Mouse (Mus musculus) mature B cell (primary cell): ENCODE results near the gene Rnf220.

ENCODE experiments used
- in situ Hi-C: fragments of 300-500 bp; cut with MboI; formaldehyde crosslinking; loops from 2 replicates; pipeline ENCODE4 v1.14.3; 2019

Gene Rnf220

GRCm38 (mm10) chr4:117343385-117343784, 153.5 kb downstream of the Rnf220 start:
- in situ Hi-C loops = no loop called here

DNA sequence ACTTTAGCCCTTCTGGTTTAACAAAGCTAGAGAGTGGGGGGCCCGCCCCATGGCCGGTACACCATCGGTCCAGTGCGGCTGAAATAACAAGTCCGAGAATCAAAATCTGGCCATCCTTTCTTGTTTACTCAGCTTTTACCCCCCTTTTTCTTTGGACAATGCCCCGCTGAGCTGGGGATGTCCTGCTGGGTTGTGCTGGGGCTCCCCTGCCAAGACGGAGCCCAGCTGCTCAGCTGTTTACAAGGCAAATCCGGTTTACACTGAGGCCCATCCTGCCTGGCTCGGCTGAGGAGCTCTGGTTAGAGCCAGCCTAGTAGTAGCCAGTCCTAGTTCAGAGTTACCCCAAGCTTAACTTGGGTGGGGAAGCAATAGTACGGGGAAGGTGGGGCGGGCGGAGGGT, 154.1 kb downstream of the Rnf220 start:
- in situ Hi-C loops = no loop called here

GRCm38 (mm10) chr4:117341282-117341681, 155.6 kb downstream of the Rnf220 start:
- in situ Hi-C loops = no loop called here

- in situ Hi-C loops = no loop called here
These were observed 157.1 kb downstream of the Rnf220 start for GRCm38 (mm10) chr4:117339796-117340195.

DNA sequence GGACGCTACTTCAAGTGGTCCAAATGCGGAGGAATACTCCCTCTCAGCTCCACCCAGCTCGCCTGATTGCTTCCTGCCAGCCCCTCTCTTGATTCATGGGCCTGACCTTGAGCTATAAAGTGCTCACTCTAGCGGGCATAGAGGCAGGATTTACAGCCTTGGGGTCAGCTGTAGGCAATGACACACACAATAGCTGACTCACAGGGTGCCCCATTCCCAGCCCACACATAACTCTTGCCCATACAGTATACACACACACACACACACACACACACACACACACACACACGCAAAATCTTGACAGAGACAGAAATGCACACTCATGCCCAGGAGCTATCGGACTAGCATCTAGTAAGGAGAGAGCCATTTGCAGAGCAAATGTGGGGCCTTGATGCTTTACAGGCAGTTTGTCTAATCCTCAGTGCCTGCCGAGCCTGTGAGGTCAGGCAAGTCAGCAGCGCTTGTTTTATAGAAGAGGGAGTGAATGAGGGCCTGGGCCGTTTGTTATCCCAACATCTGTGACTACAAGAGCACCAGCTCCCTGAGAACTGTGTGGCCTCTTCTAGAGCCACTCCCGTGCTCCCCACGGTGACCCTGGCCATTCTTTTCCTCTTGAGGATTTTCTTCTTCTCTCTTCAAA, 165.9 kb downstream of the Rnf220 start:
- in situ Hi-C loops = no loop called here

GRCm38 (mm10) chr4:117330132-117330531, 166.7 kb downstream of the Rnf220 start:
- in situ Hi-C loops = no loop called here

- in situ Hi-C loops = no loop called here
These were observed 169.9 kb downstream of the Rnf220 start for GRCm38 (mm10) chr4:117326915-117327314.

DNA sequence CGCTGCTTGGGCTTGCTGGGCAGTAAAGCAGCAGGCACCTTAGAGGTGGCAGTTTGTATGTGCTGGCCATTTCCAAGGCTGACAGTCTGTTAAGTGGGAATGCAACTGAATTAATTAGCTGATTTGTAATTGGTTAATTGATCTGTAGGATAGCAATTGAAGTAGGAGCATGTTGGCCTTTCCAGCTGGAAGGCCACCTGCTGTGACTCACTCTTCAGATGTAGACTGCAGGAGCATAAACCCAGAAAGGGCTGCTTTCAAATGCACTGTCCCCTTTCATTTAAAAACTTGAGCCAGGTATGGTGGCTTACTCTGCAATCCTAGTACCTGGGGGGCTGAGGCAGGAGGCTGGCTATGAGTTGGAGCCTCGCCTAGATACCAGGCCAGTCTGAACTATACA, 171.8 kb downstream of the Rnf220 start:
- in situ Hi-C loops = no loop called here

DNA sequence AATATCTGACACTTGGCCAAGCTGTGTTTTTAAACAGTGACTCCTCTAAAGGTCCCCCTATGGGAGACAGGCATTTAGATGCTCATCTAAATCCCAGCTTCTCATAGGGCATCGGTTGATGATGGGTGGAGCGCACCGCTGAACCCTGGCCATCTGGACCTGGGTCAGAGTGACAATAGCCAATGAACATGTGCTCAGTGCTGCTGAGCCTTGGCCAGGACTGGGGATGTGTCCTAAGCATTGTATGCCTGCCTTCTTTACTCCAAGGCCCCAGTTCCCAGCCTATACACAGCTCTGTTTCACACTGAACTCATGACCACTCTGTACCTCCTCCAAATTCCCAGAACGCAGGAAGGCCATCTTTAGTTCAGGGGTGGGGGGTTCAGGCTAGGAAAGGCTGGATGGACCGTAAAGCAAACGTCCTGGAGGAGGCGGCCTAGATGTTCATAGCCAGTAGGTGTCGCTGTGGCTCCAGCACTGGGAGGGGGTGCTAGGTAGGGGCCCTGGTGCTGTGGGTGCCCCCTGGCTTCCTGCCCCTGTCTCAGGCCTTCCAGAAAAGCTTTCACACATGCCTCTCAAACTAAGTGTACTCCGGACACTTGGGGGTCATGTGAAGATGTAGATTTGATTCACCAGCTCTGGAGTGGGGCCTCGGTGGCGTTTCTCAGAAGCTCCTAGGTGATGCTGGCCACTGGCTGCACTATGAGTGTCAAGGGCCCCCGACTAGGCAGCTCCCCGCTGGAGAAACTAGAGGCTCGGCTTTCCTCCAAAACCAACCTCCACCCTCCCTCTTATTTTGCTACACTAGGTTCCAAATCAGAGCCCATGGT, 173.1 kb downstream of the Rnf220 start:
- in situ Hi-C loops = no loop called here

DNA sequence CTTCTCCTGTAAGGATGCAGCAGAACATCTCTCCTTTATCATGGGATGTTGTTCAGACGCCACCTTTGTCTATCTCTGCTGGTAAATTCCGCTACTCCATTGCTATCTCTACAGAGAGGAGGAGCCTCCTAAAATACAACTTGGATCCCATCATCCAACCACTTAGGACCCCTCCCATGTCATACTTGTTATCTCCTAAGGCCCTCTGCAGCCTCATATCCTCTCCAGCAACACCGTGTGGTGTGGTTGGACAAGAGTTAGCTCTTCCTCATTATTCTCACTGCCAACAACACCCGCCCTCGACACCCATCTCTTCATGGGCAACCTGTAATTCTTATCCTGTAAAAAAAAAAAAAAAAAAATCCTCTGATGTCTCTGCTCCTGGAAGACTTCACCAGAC, 175.8 kb downstream of the Rnf220 start:
- in situ Hi-C loops = no loop called here

- in situ Hi-C loops = no loop called here
These were observed 178.3 kb downstream of the Rnf220 start for GRCm38 (mm10) chr4:117318508-117318907.

GRCm38 (mm10) chr4:117317701-117318190, 179.1 kb downstream of the Rnf220 start:
- in situ Hi-C loops = no loop called here

DNA sequence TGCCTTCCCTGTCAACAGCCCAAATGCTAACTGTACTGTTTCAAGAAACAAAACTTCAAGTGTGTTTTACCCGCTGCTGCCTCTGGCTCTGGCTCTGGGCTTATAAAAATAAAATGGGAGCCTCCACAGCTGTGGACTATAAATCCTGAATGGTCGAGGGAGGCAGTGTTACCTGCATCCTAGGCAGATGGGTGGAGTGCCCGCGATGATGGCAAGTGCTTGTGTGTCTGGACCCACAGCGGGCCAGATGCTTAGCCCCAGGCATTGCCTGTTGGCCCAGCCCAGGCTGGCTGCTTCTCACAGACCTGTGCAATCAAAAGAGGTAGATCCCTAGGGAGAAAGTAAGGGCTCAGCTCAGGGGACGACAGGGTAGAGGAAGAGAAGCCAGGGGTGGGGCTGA, 180.1 kb downstream of the Rnf220 start:
- in situ Hi-C loops = no loop called here

DNA sequence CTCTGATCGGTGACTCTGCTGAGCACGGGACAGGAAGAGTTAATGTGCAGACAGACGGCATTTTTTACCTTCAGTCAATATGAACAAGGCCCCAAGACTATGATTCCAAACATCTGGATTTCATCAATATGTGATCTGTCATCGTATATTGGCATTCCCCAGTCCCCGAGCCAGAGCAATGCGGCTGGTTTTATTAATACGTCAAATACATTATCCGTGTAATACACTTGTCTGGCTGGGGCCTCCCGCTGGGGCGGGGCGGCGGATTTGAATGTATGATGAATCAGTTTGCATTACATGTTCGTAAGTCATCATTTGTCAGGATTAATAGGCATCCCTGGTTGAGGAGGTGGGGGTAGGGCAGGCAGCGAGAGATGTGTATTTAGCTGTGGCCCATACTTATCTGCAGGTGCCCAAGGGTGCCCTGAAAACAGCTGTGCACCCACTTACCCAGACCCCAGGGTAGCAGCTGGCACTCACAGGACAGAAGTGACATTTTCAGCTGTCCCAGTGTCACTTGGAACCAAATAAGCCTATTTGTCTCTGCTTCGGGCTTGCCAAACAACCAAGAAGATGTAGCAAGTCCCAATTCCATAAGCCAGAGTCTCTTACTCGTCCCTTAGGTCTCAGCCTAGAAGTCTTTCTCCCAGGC, 181.9 kb downstream of the Rnf220 start:
- in situ Hi-C loops = no loop called here

DNA sequence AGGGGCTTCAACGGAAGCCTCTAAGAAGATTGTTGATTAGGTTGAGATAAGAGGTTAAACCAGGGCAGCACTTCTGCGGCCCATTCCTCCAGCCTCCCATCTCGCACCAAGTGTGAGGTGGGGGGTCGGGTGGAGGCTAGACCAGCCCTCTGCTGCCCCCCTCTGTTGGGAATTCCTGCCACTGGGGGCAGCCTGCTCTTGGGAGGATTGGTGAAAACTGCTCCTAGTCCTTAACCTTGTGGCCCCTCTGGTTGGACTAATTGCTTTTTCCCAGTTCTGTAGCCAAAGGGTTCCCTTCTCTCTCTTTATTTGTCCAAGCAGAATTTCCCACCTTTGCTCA, 183.8 kb downstream of the Rnf220 start:
- in situ Hi-C loops = no loop called here

DNA sequence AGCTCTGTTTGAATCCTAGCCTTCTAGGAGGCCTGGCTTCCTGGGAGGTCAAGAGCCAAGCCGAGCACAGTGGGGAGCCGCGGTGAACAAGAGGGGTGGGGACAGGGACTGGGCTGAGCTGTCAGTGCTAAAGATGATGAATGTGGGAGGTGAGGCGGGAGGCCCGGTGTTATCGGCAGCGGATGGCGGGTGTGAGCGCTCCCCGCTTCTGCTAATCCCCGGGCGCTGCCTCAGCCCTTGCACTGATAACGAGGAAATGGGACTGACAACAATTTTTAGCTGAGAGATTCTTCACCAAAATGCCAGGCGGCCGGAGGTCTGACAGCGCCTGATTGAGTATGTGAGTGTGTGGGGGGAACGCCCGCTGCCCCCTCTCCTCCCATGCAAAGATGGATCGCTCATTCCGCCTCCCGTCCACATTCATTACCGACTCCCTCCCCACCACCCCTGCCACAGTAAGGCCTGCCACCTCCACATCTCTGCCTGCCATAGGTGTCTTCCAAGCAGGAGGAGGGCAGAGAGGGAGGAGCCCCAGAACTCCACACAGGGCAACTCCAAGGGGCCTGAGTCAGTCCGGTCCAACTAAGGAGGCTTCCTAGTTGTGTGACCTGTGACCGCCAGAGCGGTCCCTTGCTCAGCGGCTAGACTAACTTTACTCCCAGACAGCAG, 184.3 kb downstream of the Rnf220 start:
- in situ Hi-C loops = no loop called here

- in situ Hi-C loops = no loop called here
These were observed 185.0 kb downstream of the Rnf220 start for GRCm38 (mm10) chr4:117311891-117312290.

DNA sequence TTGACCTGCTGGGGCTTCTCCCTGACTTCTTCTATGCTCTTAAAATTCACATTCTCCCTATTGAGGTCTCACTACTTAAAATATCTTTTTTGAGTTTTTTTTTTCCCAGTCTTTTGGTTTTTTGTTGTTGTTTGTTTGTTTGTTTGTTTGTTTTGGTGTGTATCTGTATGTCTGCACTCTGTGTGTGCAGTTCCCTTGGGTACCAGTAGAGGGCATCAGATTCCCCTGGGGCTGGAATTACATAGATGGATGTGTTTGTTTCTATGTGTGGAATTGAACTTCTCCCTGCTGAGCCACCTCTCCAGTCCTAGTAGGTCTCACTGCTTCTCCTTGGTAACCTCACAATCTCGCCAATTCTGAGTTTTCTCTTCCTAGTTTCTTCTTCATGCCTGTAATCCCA, 187.4 kb downstream of the Rnf220 start:
- in situ Hi-C loops = no loop called here

- in situ Hi-C loops = no loop called here
These were observed 189.6 kb downstream of the Rnf220 start for GRCm38 (mm10) chr4:117307270-117307669.

- in situ Hi-C loops = no loop called here
These were observed 191.4 kb downstream of the Rnf220 start for GRCm38 (mm10) chr4:117305461-117305860.

GRCm38 (mm10) chr4:117304239-117305025, 192.4 kb downstream of the Rnf220 start:
- in situ Hi-C loops = no loop called here
